Mouse (Mus musculus) olfactory bulb, adult 2 months (tissue): ENCODE measurements around the gene Pim1.

Experiments
- CTCF ChIP-seq: fragments of 200-500 bp; IDR thresholded peaks from 2 replicates; pipeline ENCODE4 v1.5.1; 2012; ENCODE audit warnings: low read depth, mild to moderate bottlenecking, low read length, moderate library complexity; ENCODE audit not compliant: insufficient read depth
- POLR2A ChIP-seq: fragments of 200-500 bp; IDR thresholded peaks from 2 replicates; pipeline ENCODE4 v1.6.1; 2012; ENCODE audit warnings: mild to moderate bottlenecking, low read depth, low read length, moderate library complexity; ENCODE audit not compliant: insufficient read depth

- TF ChIP-seq CTCF (no peak), POLR2A (no peak)
These were observed 1.3 kb upstream of the Pim1 start for GRCm38 (mm10) chr17:29488978-29489970.
